9 mouse cellular contexts compared by ENCODE assay signal in the genomic region with DNA sequence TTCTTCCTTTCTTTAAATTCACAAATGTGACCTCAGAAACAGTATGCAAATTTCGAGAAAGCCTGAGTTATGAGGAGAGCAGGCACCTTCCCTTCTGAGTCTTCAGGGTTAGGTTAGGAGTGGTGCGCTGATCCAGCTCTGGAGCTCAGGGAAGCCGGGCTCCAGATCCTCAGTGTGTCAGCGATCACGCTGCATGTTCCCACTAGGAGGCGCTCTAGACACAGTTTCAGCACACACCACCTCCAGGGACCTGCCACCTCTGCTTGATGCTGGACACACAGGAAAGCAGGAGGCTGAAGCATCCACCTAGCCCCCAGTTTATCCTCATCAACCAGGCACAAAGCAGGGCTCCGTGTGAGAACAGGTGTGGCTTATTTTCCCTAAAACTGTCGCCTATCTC.
DNase-seq lines count a peak whose midpoint lies in the region; ATAC-seq and TF ChIP-seq lines count a peak whose summit lies in the region.
"Had no signal": no experiment of that assay in that cellular context is flagged by ENCODE, and none has a peak within 500 bp of the region (broad histone marks: within the 10 kb centered on the region; RNA-seq: fewer than 3 reads in every experiment).

No protein-coding gene starts in this region.

- no peak for TF ChIP-seq EP300 in ES-Bruce4 (IDR thresholded peaks at IDR 0.05; ENCODE audit: insufficient read depth, low read depth, low read length)

- no peak overlapping the region for H3K27ac ChIP-seq in ES-Bruce4 (ENCODE audit: insufficient read depth, low read length)
- H3K27ac ChIP-seq in bone marrow, adult 2 months (ENCODE audit: control insufficient read depth, insufficient read depth, low read depth, low read length, poor library complexity): no peak overlapping the region
- no peak overlapping the region for H3K27ac ChIP-seq in embryonic facial prominence, embryonic 14.5 days (replicated peaks; ENCODE audit: low read depth, low read length)
- H3K27ac ChIP-seq: embryonic facial prominence, embryonic 15.5 days had no signal

- peak; percentile 77; the same call in 1 of the 2 replicates for ATAC-seq in embryonic facial prominence, embryonic 14.5 days (ENCODE audit: low read depth)

- no peaks in the 10 kb centered on the region for H3K4me1 ChIP-seq in ES-Bruce4 (ENCODE audit: control insufficient read depth, insufficient read depth, low read length)
- no peaks in the 10 kb centered on the region for H3K4me1 ChIP-seq in bone marrow, adult 2 months (ENCODE audit: control insufficient read depth, insufficient read depth, low read length)
- no peaks in the 10 kb centered on the region for H3K4me1 ChIP-seq in embryonic facial prominence, embryonic 14.5 days (ENCODE audit: control insufficient read depth, insufficient read depth, low read length)
- H3K4me1 ChIP-seq: embryonic facial prominence, embryonic 15.5 days had no signal

- 13% methylated on average over 8 of the region's 8 CpGs for WGBS in bone marrow, adult 2 months
- WGBS in embryonic facial prominence, embryonic 14.5 days: 8% methylated on average over 8 of the region's 8 CpGs

- H3K4me3 ChIP-seq in ES-Bruce4 (ENCODE audit: low read depth, low read length): no peak overlapping the region
- no peak overlapping the region for H3K4me3 ChIP-seq in bone marrow, adult 2 months (replicated peaks; ENCODE audit: control insufficient read depth, low read depth, low read length)
- no peak overlapping the region for H3K4me3 ChIP-seq in embryonic facial prominence, embryonic 14.5 days (ENCODE audit: low read depth, low read length)
- H3K4me3 ChIP-seq: embryonic facial prominence, embryonic 15.5 days had no signal

- DNase-seq in embryonic facial prominence, embryonic 14.5 days (ENCODE audit: low spot score): peak; percentile 71
- DNase-seq in heart, postnatal 36 days: peak; percentile 52 to 64
- DNase-seq in layer of hippocampus, adult 9-10 months (ENCODE audit: low spot score): peak; percentile 71
- peak; percentile 71 for DNase-seq in lung, postnatal 10 days
- peak; percentile 69 for DNase-seq in retina, postnatal 7 days (ENCODE audit: low read depth, low spot score)
- peak; percentile 34 for DNase-seq in urinary bladder, adult 2 months (ENCODE audit: low spot score)

- H3K27me3 ChIP-seq in ES-Bruce4 (ENCODE audit: control insufficient read depth, insufficient read depth, low read length, poor library complexity, severe bottlenecking): no peaks in the 10 kb centered on the region
- H3K27me3 ChIP-seq in embryonic facial prominence, embryonic 14.5 days (replicated peaks; ENCODE audit: control insufficient read depth, insufficient read depth, low read length): no peaks in the 10 kb centered on the region; the same call in 1 of the 2 replicates

- TF ChIP-seq CTCF in ES-Bruce4 (IDR thresholded peaks at IDR 0.05; ENCODE audit: low read depth, low read length): peak; percentile 88
- peak; percentile 70 for TF ChIP-seq CTCF in bone marrow, adult 2 months (IDR thresholded peaks at IDR 0.05; ENCODE audit: control insufficient read depth, insufficient read depth, low read length)

- H3K9ac ChIP-seq in ES-Bruce4 (ENCODE audit: low read depth, poor library complexity, severe bottlenecking): no peak overlapping the region
- H3K9ac ChIP-seq in embryonic facial prominence, embryonic 14.5 days (ENCODE audit: low read depth, low read length): no peak overlapping the region
- H3K9ac ChIP-seq: embryonic facial prominence, embryonic 15.5 days had no signal

- H3K9me3 ChIP-seq in ES-Bruce4 (replicated peaks; ENCODE audit: control insufficient read depth, insufficient read depth, low read length, poor library complexity, severe bottlenecking): no peaks in the 10 kb centered on the region
- no peaks in the 10 kb centered on the region for H3K9me3 ChIP-seq in embryonic facial prominence, embryonic 14.5 days (ENCODE audit: control insufficient read depth, low read length)
- H3K9me3 ChIP-seq: embryonic facial prominence, embryonic 15.5 days had no signal

- intact Hi-C loops in heart, postnatal 36 days (cut with DNase I): loop anchor here (2.0 to 5.0 kb wide), 3 partner anchors 179 to 1224 kb away; no protein-coding TSS in a partner anchor

- H3K36me3 ChIP-seq in ES-Bruce4 (ENCODE audit: control insufficient read depth, insufficient read depth, low read length, poor library complexity, severe bottlenecking): no peaks in the 10 kb centered on the region
- H3K36me3 ChIP-seq in embryonic facial prominence, embryonic 14.5 days (ENCODE audit: control insufficient read depth, insufficient read depth, low read length): no peaks in the 10 kb centered on the region
- H3K36me3 ChIP-seq: embryonic facial prominence, embryonic 15.5 days had no signal

- TF ChIP-seq POLR2A in ES-Bruce4 (IDR thresholded peaks at IDR 0.05; ENCODE audit: insufficient read depth, low read length): no peak
- TF ChIP-seq POLR2A in bone marrow, adult 2 months (IDR thresholded peaks at IDR 0.05; ENCODE audit: borderline replicate concordance, control insufficient read depth, low read depth, low read length): no peak

- no peak overlapping the region for H3K4me2 ChIP-seq in embryonic facial prominence, embryonic 14.5 days (ENCODE audit: low read depth, low read length)
- H3K4me2 ChIP-seq: embryonic facial prominence, embryonic 15.5 days had no signal
